Comparison of ENCODE assay signal across 13 mouse cellular contexts in genomic region chr11:64489587-64490433, GRCm38 (mm10). TPM values are rescaled to one million over a fixed set of nuclear protein-coding genes. Genes with fewer than 3 reads are reported as not detected.
A peak's percentile ranks its signal among the peaks of the same experiment; 100 is the strongest.
DNase-seq lines count a peak whose midpoint lies in the region; ATAC-seq and TF ChIP-seq lines count a peak whose summit lies in the region.
"Had no signal": no experiment of that assay in that cellular context is flagged by ENCODE, and none has a peak within 500 bp of the region (broad histone marks: within the 10 kb centered on the region; RNA-seq: fewer than 3 reads in every experiment).

No protein-coding gene starts in this region.

- WGBS in embryonic facial prominence, embryonic 11.5 days, result 42% methylated on average over 9 of the region's 9 CpGs
- 13% methylated on average over 9 of the region's 9 CpGs for WGBS in forebrain, postnatal 0 days
- 16% methylated on average over 9 of the region's 9 CpGs for WGBS in midbrain, embryonic 12.5 days
- WGBS in olfactory bulb, adult 2 months, result 62% methylated on average over 9 of the region's 9 CpGs

- H3K4me3 ChIP-seq in embryonic facial prominence, embryonic 11.5 days (ENCODE audit: low read depth, low read length), result no peak overlapping the region
- H3K4me3 ChIP-seq in forebrain, postnatal 0 days (ENCODE audit: low read depth, low read length), result no peak overlapping the region
- H3K4me3 ChIP-seq in midbrain, embryonic 12.5 days, result no peak overlapping the region
- H3K4me3 ChIP-seq in olfactory bulb, adult 2 months (ENCODE audit: insufficient read depth, low read depth, low read length), result no peak overlapping the region

- no peak for TF ChIP-seq CTCF in forebrain, postnatal 0 days (IDR thresholded peaks at IDR 0.05; ENCODE audit: low read depth)
- TF ChIP-seq CTCF in olfactory bulb, adult 2 months (IDR thresholded peaks at IDR 0.05; ENCODE audit: insufficient read depth, low read depth, low read length), result no peak

- no peaks in the 10 kb centered on the region for H3K27me3 ChIP-seq in embryonic facial prominence, embryonic 11.5 days (ENCODE audit: control insufficient read depth, insufficient read depth, low read length)
- H3K27me3 ChIP-seq in forebrain, postnatal 0 days (ENCODE audit: insufficient read depth, low read length), result no peaks in the 10 kb centered on the region
- peaks cover 32% of the 10 kb centered on the region for H3K27me3 ChIP-seq in midbrain, embryonic 12.5 days

- H3K27ac ChIP-seq in embryonic facial prominence, embryonic 11.5 days (replicated peaks; ENCODE audit: low read depth, low read length), result no peak overlapping the region
- H3K27ac ChIP-seq in forebrain, postnatal 0 days (ENCODE audit: low read depth, low read length), result 0 out of 2 replicates have a peak overlapping the region, but pooled peaks have one; percentile 21
- peak overlapping the region; percentile 60; the same call in 1 of the 2 replicates for H3K27ac ChIP-seq in midbrain, embryonic 12.5 days (replicated peaks)
- peak overlapping the region; percentile 30 for H3K27ac ChIP-seq in olfactory bulb, adult 2 months (ENCODE audit: insufficient read depth, low read depth, low read length)
- H3K27ac ChIP-seq: liver, embryonic 14.5 days had no signal

- peaks cover 4% of the 10 kb centered on the region; the same call in 1 of the 2 replicates for H3K4me1 ChIP-seq in embryonic facial prominence, embryonic 11.5 days (ENCODE audit: control insufficient read depth, insufficient read depth, low read length)
- H3K4me1 ChIP-seq in forebrain, postnatal 0 days (ENCODE audit: insufficient read depth), result peaks cover 10% of the 10 kb centered on the region; the same call in 1 of the 2 replicates
- peaks cover 21% of the 10 kb centered on the region for H3K4me1 ChIP-seq in midbrain, embryonic 12.5 days
- peaks cover 2% of the 10 kb centered on the region; the same call in 1 of the 2 replicates for H3K4me1 ChIP-seq in olfactory bulb, adult 2 months (ENCODE audit: control insufficient read depth, insufficient read depth, low read length)

- TF ChIP-seq POLR2A in olfactory bulb, adult 2 months (IDR thresholded peaks at IDR 0.05; ENCODE audit: insufficient read depth, low read depth, low read length), result no peak

- no peak for ATAC-seq in embryonic facial prominence, embryonic 11.5 days (replicated peaks; ENCODE audit: insufficient number of reproducible peaks, low FRiP score, low TSS enrichment, low read depth)
- peak; percentile 63 for ATAC-seq in forebrain, postnatal 0 days
- ATAC-seq in midbrain, embryonic 12.5 days (ENCODE audit: low FRiP score, low read depth), result peak; percentile 60

- peak; percentile 33 for DNase-seq in embryonic facial prominence, embryonic 11.5 days (ENCODE audit: low spot score)
- DNase-seq in forebrain, postnatal 0 days, result peak; percentile 58
- no peak for DNase-seq in layer of hippocampus, adult 9-10 months (ENCODE audit: low spot score)
- DNase-seq in cerebellum, adult 18-20 months, result no peak
- DNase-seq in left cerebral cortex, adult 9 months (ENCODE audit: low spot score in 2 of 2), result no peak
- DNase-seq: adrenal gland, postnatal 25 days; kidney, postnatal 36 days; lung, postnatal 36 days had no signal

- no peaks in the 10 kb centered on the region for H3K9me3 ChIP-seq in embryonic facial prominence, embryonic 11.5 days (replicated peaks; ENCODE audit: control insufficient read depth, low read length)
- no peaks in the 10 kb centered on the region for H3K9me3 ChIP-seq in forebrain, postnatal 0 days (ENCODE audit: low read length)
- H3K9me3 ChIP-seq in midbrain, embryonic 12.5 days, result no peaks in the 10 kb centered on the region

- no peaks in the 10 kb centered on the region for H3K36me3 ChIP-seq in embryonic facial prominence, embryonic 11.5 days (replicated peaks; ENCODE audit: control insufficient read depth, insufficient read depth, low read depth, low read length)
- no peaks in the 10 kb centered on the region for H3K36me3 ChIP-seq in forebrain, postnatal 0 days (ENCODE audit: insufficient read depth)
- no peaks in the 10 kb centered on the region for H3K36me3 ChIP-seq in midbrain, embryonic 12.5 days

- H3K4me2 ChIP-seq in embryonic facial prominence, embryonic 11.5 days (ENCODE audit: low read depth, low read length), result no peak overlapping the region
- H3K4me2 ChIP-seq in forebrain, postnatal 0 days (ENCODE audit: low read depth), result no peak overlapping the region
- peak overlapping the region; percentile 28; the same call in 1 of the 2 replicates for H3K4me2 ChIP-seq in midbrain, embryonic 12.5 days (replicated peaks)
- H3K4me2 ChIP-seq: heart, embryonic 11.5 days had no signal

- no peak overlapping the region; the same call in 1 of the 2 replicates for H3K9ac ChIP-seq in embryonic facial prominence, embryonic 11.5 days (replicated peaks; ENCODE audit: low read length)
- H3K9ac ChIP-seq in forebrain, postnatal 0 days, result peak overlapping the region; percentile 18; the same call in 1 of the 2 replicates
- peak overlapping the region; percentile 24; the same call in 1 of the 2 replicates for H3K9ac ChIP-seq in midbrain, embryonic 12.5 days (replicated peaks)
- H3K9ac ChIP-seq: liver, embryonic 14.5 days had no signal

RNA-seq across cellular contexts. Expression of gene F930015N05Rik, which starts 53.4 kb away (rescaled TPM):
- polyA plus RNA-seq in embryonic facial prominence, embryonic 11.5 days (2014; fragmentation: Nextera tagmentation; extraction: Ambion mirVana), result 1.1 and 1.6 TPM in 2 replicates
- total RNA-seq in forebrain, postnatal 0 days (2014; rRNA removed), result 0.15 TPM in 1 of 2 replicates, not detected in the other
- 0.49 and 0.51 TPM in 2 replicates for polyA plus RNA-seq in forebrain, postnatal 0 days (2015; fragmentation: Nextera tagmentation; extraction: Ambion mirVana)
- 4.9 and 5.4 TPM in 2 replicates for polyA plus RNA-seq in midbrain, embryonic 12.5 days (2016; fragmentation: Nextera tagmentation; extraction: Ambion mirVana)
- polyA plus RNA-seq in olfactory bulb, adult 2 months (2012; ENCODE audit: insufficient read depth, insufficient read length, low replicate concordance, missing spikeins), result not detected in 2 replicates
- total RNA-seq: adrenal gland, postnatal 25 days; left cerebral cortex, postnatal 10 days had no signal

RNA-seq across cellular contexts. Expression of gene Hs3st3a1, which starts 54.7 kb away (rescaled TPM):
- 3.0 and 3.5 TPM in 2 replicates for polyA plus RNA-seq in embryonic facial prominence, embryonic 11.5 days (2014; fragmentation: Nextera tagmentation; extraction: Ambion mirVana)
- total RNA-seq in forebrain, postnatal 0 days (2014; rRNA removed), result 0.77 and 1.7 TPM in 2 replicates
- 0.13 and 0.27 TPM in 2 replicates for polyA plus RNA-seq in forebrain, postnatal 0 days (2015; fragmentation: Nextera tagmentation; extraction: Ambion mirVana)
- polyA plus RNA-seq in midbrain, embryonic 12.5 days (2016; fragmentation: Nextera tagmentation; extraction: Ambion mirVana), result 2.7 and 3.2 TPM in 2 replicates
- polyA plus RNA-seq in olfactory bulb, adult 2 months (2012; ENCODE audit: insufficient read depth, insufficient read length, low replicate concordance, missing spikeins), result not detected in 2 replicates

Comparison
In these comparisons a context has a peak if more than half of its experiments do, and no peak if none do; other contexts are left out.
1. DNase-seq: peak in embryonic facial prominence, embryonic 11.5 days (single experiment) and forebrain, postnatal 0 days (single experiment); none in layer of hippocampus, adult 9-10 months (single experiment), cerebellum, adult 18-20 months (0 of 2) and left cerebral cortex, adult 9 months (0 of 2).